Mouse (Mus musculus) cortical plate, adult 2 months (tissue): ENCODE measurements at regions not wholly inside any gene's neighbourhood (a gene's known extent, or its start where the extent isn't known, plus 50 kb on each side); places are given as distances from the start of the nearest gene placed in this dataset.

Experiments
- H3K27ac ChIP-seq: fragments of 200-500 bp; 2 replicates; pipeline ENCODE4 v1.5.1; 2012; ENCODE audit warnings: low read length, control low read depth, inconsistent platforms; ENCODE audit not compliant: insufficient read depth
- H3K4me1 ChIP-seq: fragments of 200-500 bp; 2 replicates; pipeline ENCODE4 v1.6.1; 2011; ENCODE audit warnings: low read length; ENCODE audit not compliant: control insufficient read depth, insufficient read depth
- H3K4me3 ChIP-seq: fragments of 200-500 bp; 2 replicates; pipeline ENCODE4 v1.5.1; 2011; ENCODE audit warnings: mild to moderate bottlenecking, low read length, control low read depth; ENCODE audit not compliant: insufficient read depth
- CTCF ChIP-seq: fragments of 200-500 bp; IDR thresholded peaks from 2 replicates; pipeline ENCODE4 v1.5.1; 2011; ENCODE audit warnings: mild to moderate bottlenecking, control low read depth, low read length; ENCODE audit not compliant: insufficient read depth; ENCODE audit errors: extremely low read depth
- POLR2A ChIP-seq: fragments of 200-500 bp; IDR thresholded peaks from 2 replicates; pipeline ENCODE4 v1.6.1; 2011; ENCODE audit warnings: mild to moderate bottlenecking, low read length, control low read depth; ENCODE audit not compliant: insufficient read depth; ENCODE audit errors: extremely low read depth

GRCm38 (mm10) chr10:6053207-6053606 lies 131.0 kb upstream of the Rgs17 start:
- TF ChIP-seq POLR2A: no peak
- TF ChIP-seq CTCF: no peak
- Histone ChIP-seq H3K27ac (no peak overlapping the region), H3K4me1 (no peaks in the 10 kb centered on the region), H3K4me3 (no peak overlapping the region)

GRCm38 (mm10) chr10:6043358-6043757 lies 121.2 kb upstream of the Rgs17 start:
- no peak for TF ChIP-seq POLR2A
- no peak for TF ChIP-seq CTCF
- H3K4me3 ChIP-seq: no peak overlapping the region
- no peaks in the 10 kb centered on the region for H3K4me1 ChIP-seq
- no peak overlapping the region for H3K27ac ChIP-seq

DNA sequence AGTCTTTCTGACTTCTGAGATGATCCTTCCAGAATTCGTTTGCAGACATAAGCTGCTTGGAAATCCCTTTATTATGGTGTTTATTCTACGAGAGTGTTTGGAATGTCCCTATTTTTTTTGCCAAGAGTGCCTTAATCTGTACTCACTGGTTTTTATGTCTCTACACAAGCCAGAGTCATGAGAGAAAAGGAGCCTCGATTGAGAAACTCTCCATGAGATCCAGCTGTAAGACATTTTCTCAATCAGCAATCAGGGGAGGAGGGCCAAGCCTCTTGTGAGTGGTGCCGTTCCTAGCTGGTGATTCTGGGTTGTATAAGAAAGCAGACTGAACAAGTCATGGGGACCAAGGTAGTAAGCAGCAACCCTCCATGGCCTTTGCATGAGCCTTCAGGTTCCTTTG lies 117.6 kb upstream of the Rgs17 start:
- H3K4me1 ChIP-seq: no peaks in the 10 kb centered on the region
- no peak overlapping the region for H3K27ac ChIP-seq
- no peak overlapping the region for H3K4me3 ChIP-seq
- no peak for TF ChIP-seq CTCF
- no peak for TF ChIP-seq POLR2A

GRCm38 (mm10) chr10:6035792-6036487 lies 113.7 kb upstream of the Rgs17 start:
- TF ChIP-seq POLR2A: no peak
- peak; percentile 98 for TF ChIP-seq CTCF
- H3K4me3 ChIP-seq: peak overlapping the region; percentile 6
- H3K4me1 ChIP-seq: no peaks in the 10 kb centered on the region
- H3K27ac ChIP-seq: no peak overlapping the region

DNA sequence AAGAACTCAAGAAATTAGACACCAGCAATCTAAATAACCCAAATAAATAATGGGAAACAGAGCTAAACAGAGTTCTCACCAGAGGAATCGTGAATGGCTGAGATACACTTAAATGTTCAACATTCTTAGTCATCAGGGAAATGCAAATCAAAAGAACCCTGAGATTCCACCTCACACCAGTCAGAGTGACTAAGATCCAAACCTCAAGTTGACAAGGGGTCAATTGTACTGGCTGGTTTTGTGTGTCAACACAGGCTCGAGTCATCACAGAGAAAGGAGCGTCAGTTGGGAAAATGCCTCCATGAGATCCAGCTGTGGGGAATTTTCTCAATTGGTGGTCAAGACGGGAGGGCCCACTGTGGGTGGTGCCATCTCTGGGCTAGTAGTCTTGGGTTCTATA lies 110.3 kb upstream of the Rgs17 start:
- H3K4me3 ChIP-seq: no peak overlapping the region
- TF ChIP-seq CTCF: no peak
- no peak for TF ChIP-seq POLR2A
- no peaks in the 10 kb centered on the region for H3K4me1 ChIP-seq
- H3K27ac ChIP-seq: no peak overlapping the region

DNA sequence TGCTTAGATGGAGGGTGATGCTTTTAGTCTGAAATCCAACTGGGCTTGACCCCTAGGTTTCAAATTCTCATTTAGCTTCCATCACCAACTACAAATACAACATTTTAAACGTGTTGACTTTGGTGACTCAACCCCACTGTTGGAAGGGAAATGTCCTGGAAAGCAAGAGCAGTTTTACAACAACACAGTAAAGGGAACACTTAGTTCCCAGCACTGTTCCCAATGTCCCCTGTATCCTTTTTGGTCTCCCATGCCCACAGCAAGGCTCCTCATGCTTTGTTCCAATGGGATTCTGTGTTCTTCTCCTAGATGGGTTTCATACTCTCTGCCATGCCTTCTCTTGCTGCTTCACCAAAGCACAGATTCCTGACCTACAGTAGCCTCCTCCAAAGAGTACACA lies 105.4 kb upstream of the Rgs17 start:
- TF ChIP-seq POLR2A: no peak
- no peak for TF ChIP-seq CTCF
- no peak overlapping the region for H3K4me3 ChIP-seq
- no peak overlapping the region for H3K27ac ChIP-seq
- no peaks in the 10 kb centered on the region for H3K4me1 ChIP-seq

GRCm38 (mm10) chr10:6026317-6026716 lies 104.1 kb upstream of the Rgs17 start:
- no peak overlapping the region for H3K27ac ChIP-seq
- H3K4me1 ChIP-seq: no peaks in the 10 kb centered on the region
- no peak overlapping the region for H3K4me3 ChIP-seq
- no peak for TF ChIP-seq POLR2A
- TF ChIP-seq CTCF: no peak

DNA sequence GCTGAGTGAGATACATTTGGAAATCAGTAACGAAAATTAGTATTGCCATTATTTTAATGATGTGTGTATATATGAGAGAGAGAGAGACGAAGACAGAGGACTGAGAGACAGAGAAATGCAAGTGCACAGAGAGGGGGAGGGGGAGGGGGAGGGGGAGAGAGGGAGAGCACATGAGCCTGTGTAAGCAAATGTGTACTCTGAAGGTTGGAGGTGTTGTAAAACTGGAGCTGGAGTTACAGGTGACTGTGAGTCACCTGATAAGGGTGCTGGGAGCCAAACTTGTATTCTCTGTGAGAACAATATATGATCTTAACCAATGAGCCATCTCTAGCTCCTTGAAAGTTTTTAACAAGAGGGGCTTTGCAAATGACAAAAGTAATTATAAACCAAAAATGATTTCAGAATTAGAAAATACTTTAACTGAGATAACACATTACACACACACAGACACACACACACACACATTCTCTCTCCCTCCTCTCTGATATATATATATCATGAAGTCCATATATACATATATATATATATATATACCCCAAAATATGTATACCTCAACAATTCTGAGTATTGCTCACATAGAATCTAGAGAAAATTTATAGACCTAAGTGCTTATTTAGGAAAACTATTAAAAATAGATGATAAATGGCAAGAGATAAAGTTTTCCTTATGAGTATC lies 100.5 kb upstream of the Rgs17 start:
- Histone ChIP-seq H3K4me1 (no peaks in the 10 kb centered on the region), H3K27ac (no peak overlapping the region), H3K4me3 (no peak overlapping the region)
- TF ChIP-seq CTCF: no peak
- TF ChIP-seq POLR2A: no peak

DNA sequence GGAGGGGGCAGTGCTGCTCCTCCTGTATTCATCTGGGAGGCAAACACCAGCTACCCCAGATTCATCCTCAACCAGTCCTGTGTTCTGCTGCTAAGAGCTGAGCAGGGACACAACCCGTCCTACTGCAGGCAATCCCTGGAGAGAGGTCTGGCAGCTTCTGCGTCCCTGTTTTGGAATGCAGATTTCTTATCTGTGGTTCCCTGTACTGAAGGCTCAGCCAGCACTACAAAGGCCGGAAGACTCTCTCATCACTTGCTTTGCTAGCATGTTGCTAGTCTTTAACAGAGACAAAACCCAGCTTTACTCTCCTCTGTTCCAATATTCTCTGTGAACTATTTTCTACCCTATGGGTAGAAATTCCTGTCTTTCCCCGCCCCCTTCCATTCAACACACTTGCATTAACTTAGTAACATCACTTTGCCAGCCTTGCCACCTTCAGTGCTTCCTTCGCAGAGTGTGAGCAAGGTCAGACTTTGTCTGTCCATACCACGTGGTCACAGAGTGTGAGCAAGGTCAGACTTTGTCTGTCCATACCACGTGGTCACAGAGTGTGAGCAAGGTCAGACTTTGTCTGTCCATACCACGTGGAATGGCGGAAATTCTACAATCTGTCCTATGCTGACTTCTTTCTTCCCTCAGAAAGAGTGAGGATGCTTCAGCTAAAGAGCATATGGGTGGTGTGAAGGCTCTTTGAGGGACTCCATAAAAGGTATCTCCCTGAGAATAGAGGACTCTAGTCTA lies 98.9 kb upstream of the Rgs17 start:
- no peaks in the 10 kb centered on the region for H3K4me1 ChIP-seq
- no peak overlapping the region for H3K4me3 ChIP-seq
- no peak for TF ChIP-seq CTCF
- no peak for TF ChIP-seq POLR2A
- no peak overlapping the region for H3K27ac ChIP-seq

DNA sequence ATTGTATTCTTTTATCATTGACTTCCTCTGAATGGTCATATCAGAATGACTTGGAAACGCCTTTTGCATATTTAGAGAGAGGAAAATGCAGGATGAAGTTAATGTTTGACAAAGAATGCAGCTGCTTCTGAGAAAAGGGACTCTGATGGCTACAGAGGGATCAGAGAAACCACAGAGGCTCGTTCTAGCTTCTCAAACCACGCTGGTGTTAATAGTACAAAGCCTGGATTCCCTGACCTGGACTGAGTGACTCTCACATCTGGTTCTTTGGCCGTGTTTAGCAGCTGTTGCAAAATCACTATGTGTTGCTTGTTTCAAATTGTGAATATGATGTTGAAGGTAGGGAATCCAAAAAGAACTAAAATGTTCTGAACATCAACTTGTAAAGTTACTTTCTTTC lies 91.5 kb upstream of the Rgs17 start:
- no peak for TF ChIP-seq POLR2A
- no peak for TF ChIP-seq CTCF
- no peak overlapping the region for H3K4me3 ChIP-seq
- H3K27ac ChIP-seq: no peak overlapping the region
- H3K4me1 ChIP-seq: no peaks in the 10 kb centered on the region
